Mouse (Mus musculus) CH12.LX (cell line): ENCODE measurements around the gene Acot7. TPM values are rescaled to one million over a fixed set of nuclear protein-coding genes. Genes with fewer than 3 reads are reported as not detected.

Experiments used
- DNase-seq: peaks from one replicate; pipeline ENCODE4 v3.0.0-alpha.2; 2013; ENCODE audit errors: extremely low read depth
- H3K27ac ChIP-seq: 2 replicates; pipeline ENCODE4 v1.5.1; 2012; ENCODE audit warnings: low read depth, mild to moderate bottlenecking, control low read depth, moderate library complexity; ENCODE audit not compliant: insufficient read depth
- H3K27me3 ChIP-seq: replicated peaks from 2 replicates; pipeline ENCODE3; 2012; ENCODE audit warnings: inconsistent platforms
- H3K36me3 ChIP-seq, 2 experiments: replicated peaks in 1 of 2; 2 replicates each; pipeline versions ENCODE3 to v1.6.1; 2012; ENCODE audit warnings: inconsistent platforms in 1 of 2, low read length in 1 of 2, mild to moderate bottlenecking in 1 of 2, mixed read lengths in 1 of 2, moderate library complexity in 1 of 2; ENCODE audit not compliant: control insufficient read depth in 1 of 2, insufficient read depth in 1 of 2
- H3K4me1 ChIP-seq, 2 experiments: 2 replicates each; pipeline ENCODE4 v1.6.1; 2012; ENCODE audit warnings: inconsistent platforms in 1 of 2, moderate library complexity in 1 of 2; ENCODE audit not compliant: insufficient read depth in 2 of 2, control insufficient read depth in 1 of 2
- H3K4me2 ChIP-seq: 2 replicates; pipeline ENCODE4 v1.6.1; 2012; ENCODE audit warnings: low read depth, mild to moderate bottlenecking, control low read depth; ENCODE audit not compliant: poor library complexity, insufficient read depth, severe bottlenecking
- H3K4me3 ChIP-seq, 3 experiments: fragments of 150-350 bp in 1 of 3; sonication (generic) in 1 of 3; replicated peaks in 1 of 3; 2 replicates each; pipeline versions ENCODE3 to v1.5.1; 2011 to 2012; ENCODE audit warnings: low read depth in 2 of 3, low read length in 2 of 3, mild to moderate bottlenecking in 2 of 3, moderate library complexity in 2 of 3, control low read depth in 1 of 3, improper control_type of control experiment in 1 of 3, inconsistent platforms in 1 of 3, mixed read lengths in 1 of 3; ENCODE audit not compliant: poor library complexity in 1 of 3
- H3K79me2 ChIP-seq: replicated peaks from 2 replicates; pipeline ENCODE4 v1.6.1; 2012; ENCODE audit warnings: mild to moderate bottlenecking, moderate library complexity; ENCODE audit not compliant: control insufficient read depth, poor library complexity, insufficient read depth, severe bottlenecking; ENCODE audit errors: extremely low read depth
- H3K9ac ChIP-seq: 2 replicates; pipeline ENCODE4 v1.6.1; 2012; ENCODE audit warnings: low read depth, mild to moderate bottlenecking, control low read depth, moderate library complexity; ENCODE audit not compliant: insufficient read depth
- H3K9me3 ChIP-seq: replicated peaks from 2 replicates; pipeline ENCODE3; 2012; ENCODE audit warnings: low read length, inconsistent platforms, mixed read lengths
- CHD2 ChIP-seq: IDR thresholded peaks from 2 replicates; pipeline ENCODE4 v1.6.1; 2011; ENCODE audit warnings: low read length, improper control_type of control experiment
- E2F4 ChIP-seq: IDR thresholded peaks from 2 replicates; pipeline ENCODE4 v1.6.1; 2011; ENCODE audit warnings: low read depth, low read length, improper control_type of control experiment; ENCODE audit not compliant: insufficient replicate concordance
- ELF1 ChIP-seq: IDR thresholded peaks from 2 replicates; pipeline ENCODE4 v1.6.1; 2014; ENCODE audit warnings: low read depth, mild to moderate bottlenecking, inconsistent platforms, low read length, improper control_type of control experiment
- EP300 ChIP-seq: IDR thresholded peaks from 2 replicates; pipeline ENCODE4 v1.6.1; 2011; ENCODE audit warnings: low read length, improper control_type of control experiment
- ETS1 ChIP-seq: conservative IDR thresholded peaks from 2 replicates; pipeline ENCODE4 v1.6.1; 2012; ENCODE audit warnings: low read depth, mild to moderate bottlenecking, inconsistent platforms, low read length, improper control_type of control experiment, moderate library complexity
- KAT2A ChIP-seq: IDR thresholded peaks from 2 replicates; pipeline ENCODE4 v1.6.1; 2012; ENCODE audit warnings: low read length, improper control_type of control experiment, inconsistent platforms; ENCODE audit not compliant: insufficient replicate concordance
- MAZ ChIP-seq: IDR thresholded peaks from 2 replicates; pipeline ENCODE4 v1.6.1; 2012; ENCODE audit warnings: low read depth, mild to moderate bottlenecking, inconsistent platforms, low read length, improper control_type of control experiment, moderate library complexity
- MEF2A ChIP-seq: IDR thresholded peaks from 2 replicates; pipeline ENCODE4 v1.6.1; 2014; ENCODE audit warnings: low read depth, mild to moderate bottlenecking, inconsistent platforms, low read length, improper control_type of control experiment, borderline replicate concordance
- MYC ChIP-seq: IDR thresholded peaks from 2 replicates; pipeline ENCODE4 v1.6.1; 2011; ENCODE audit warnings: low read depth, mild to moderate bottlenecking, improper control_type of control experiment, low read length
- NELFE ChIP-seq: IDR thresholded peaks from 2 replicates; pipeline ENCODE4 v1.6.1; 2011; ENCODE audit warnings: low read depth, low read length, improper control_type of control experiment
- RAD21 ChIP-seq: IDR thresholded peaks from 2 replicates; pipeline ENCODE4 v1.6.1; 2011; ENCODE audit warnings: low read depth, mild to moderate bottlenecking, low read length, improper control_type of control experiment, moderate library complexity
- RCOR1 ChIP-seq: conservative IDR thresholded peaks from 2 replicates; pipeline ENCODE4 v1.6.1; 2012; ENCODE audit warnings: low read depth, mild to moderate bottlenecking, inconsistent platforms, low read length, improper control_type of control experiment
- SMC3 ChIP-seq: IDR thresholded peaks from 2 replicates; pipeline ENCODE4 v1.6.1; 2011; ENCODE audit warnings: low read depth, low read length, improper control_type of control experiment
- TBP ChIP-seq: conservative IDR thresholded peaks from 2 replicates; pipeline ENCODE4 v1.6.1; 2011; ENCODE audit warnings: low read depth, low read length, improper control_type of control experiment
- ZNF384 ChIP-seq: IDR thresholded peaks from 2 replicates; pipeline ENCODE4 v1.6.1; 2012; ENCODE audit warnings: low read depth, low read length, improper control_type of control experiment, inconsistent platforms
- dilution Hi-C: fragments of 300-500 bp; cut with MboI; formaldehyde crosslinking; loops from 2 replicates; pipeline ENCODE4 v1.14.3; 2020; ENCODE audit warnings: low sequenced_read_pairs; ENCODE audit not compliant: extremely low pct_unique_long_range_greater_than_20kb, extremely low pct_ligation_motif_present
- in situ Hi-C: fragments of 300-500 bp; cut with MboI; formaldehyde crosslinking; loops from 3 replicates; pipeline ENCODE4 v1.14.3; 2019; ENCODE audit warnings: low sequenced_read_pairs, low pct_ligation_motif_present, low pct_unique_long_range_greater_than_20kb, mixed read lengths
- polyA plus RNA-seq: library from polyadenylated mRNA; unstranded; fragments of >175 nt; gene quantifications from 2 replicates; pipeline ENCODE4 v1.2.1, GENCODE M21; 2012; ENCODE audit warnings: low read depth; ENCODE audit not compliant: insufficient read length
- total RNA-seq, 2 experiments: library from RNA; depleted of rRNA; stranded (reverse); fragments of 300-350 nt in 1 of 2; fragments of >200 nt in 1 of 2; gene quantifications; 2 replicates each; pipeline ENCODE4 v1.2.3; 2012 to 2014

Gene Acot7
- total and polyA plus RNA-seq, 3 experiments: 29.0 to 71.1 (median 61.6) TPM

DNA sequence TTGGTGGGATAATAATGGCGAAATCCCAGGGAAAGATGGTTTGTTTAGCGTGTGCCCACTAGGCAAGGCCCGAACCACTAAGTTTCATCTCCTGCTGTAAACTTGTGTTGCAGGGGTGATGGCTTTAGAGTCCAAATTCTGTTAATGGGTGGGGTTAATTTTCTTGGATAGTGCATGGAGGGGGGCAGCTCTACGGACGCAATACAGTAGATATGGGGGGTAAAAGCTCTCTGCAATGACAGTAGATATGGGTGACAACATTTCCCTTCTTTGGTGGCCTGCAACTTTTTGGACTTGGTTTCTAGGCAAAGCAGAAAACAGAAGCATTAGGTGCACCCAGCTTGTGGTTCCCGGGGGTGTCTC lies 779 bp upstream of the Acot7 start:
- no peak for TF ChIP-seq RAD21
- TF ChIP-seq MYC: no peak
- TF ChIP-seq NELFE: no peak
- no peak for TF ChIP-seq MEF2A
- TF ChIP-seq KAT2A: no peak
- no peak for TF ChIP-seq E2F4
- TF ChIP-seq RCOR1: no peak
- TF ChIP-seq SMC3: no peak
- Histone ChIP-seq H3K36me3 (peaks cover 4 to 20% of the 10 kb centered on the region in 2 experiments), H3K27me3 (no peaks in the 10 kb centered on the region), H3K9ac (peak overlapping the region; percentile 62), H3K79me2 (peaks cover 13% of the 10 kb centered on the region; the same call in 1 of the 2 replicates), H3K9me3 (peaks cover 4% of the 10 kb centered on the region), H3K27ac (no peak overlapping the region), H3K4me3 (peak overlapping the region; percentile 50 to 86 (median 72)), H3K4me2 (peak overlapping the region; percentile 24), H3K4me1 (peaks cover 0 to 31% of the 10 kb centered on the region in 2 experiments; a peak in 3 of 4 replicates)
- in situ Hi-C loops (loop anchor here (5.0 to 10.0 kb wide), 2 partner anchors 35 to 258 kb away; no protein-coding TSS in a partner anchor), dilution Hi-C loops (no loop called here)
- DNase-seq: no peak

DNA sequence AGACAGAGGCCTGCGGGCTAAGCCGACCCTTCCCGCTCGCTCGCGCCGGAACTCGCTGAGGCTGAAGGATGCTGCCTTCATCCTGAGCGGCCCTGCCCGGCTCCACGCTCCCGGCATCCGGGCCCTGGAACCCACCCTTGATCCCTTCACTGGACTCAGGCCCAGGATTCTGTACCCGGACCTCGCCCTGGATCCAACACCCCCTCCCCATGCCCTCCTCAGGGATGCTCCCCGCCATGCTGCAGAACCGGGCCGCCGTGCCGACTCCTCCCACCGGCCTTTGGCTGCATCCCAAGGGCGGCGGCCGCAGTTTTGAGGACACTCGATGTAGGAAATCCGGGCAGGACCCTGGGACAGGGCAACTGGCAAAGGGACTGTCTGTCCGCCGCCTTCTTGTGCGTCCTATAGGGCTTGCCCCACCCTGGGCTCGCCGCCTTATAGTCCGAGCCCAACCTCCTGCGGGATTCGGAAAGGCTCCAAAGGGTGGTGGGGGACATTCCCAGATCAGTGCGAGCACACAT lies 470 bp downstream of the Acot7 start:
- no peak for TF ChIP-seq CHD2
- TF ChIP-seq EP300: no peak
- TF ChIP-seq MAZ: no peak
- TF ChIP-seq MEF2A: no peak
- no peak for TF ChIP-seq ZNF384
- no peak for TF ChIP-seq ELF1
- no peak for TF ChIP-seq SMC3
- TF ChIP-seq ETS1: no peak
- no peak for TF ChIP-seq TBP
- Histone ChIP-seq H3K4me1 (peaks cover 0 to 31% of the 10 kb centered on the region in 2 experiments; a peak in 3 of 4 replicates), H3K27me3 (no peaks in the 10 kb centered on the region), H3K4me2 (peak overlapping the region; percentile 89), H3K4me3 (peak overlapping the region; percentile 77 to 87 (median 86)), H3K79me2 (peaks cover 13% of the 10 kb centered on the region; the same call in 1 of the 2 replicates), H3K9me3 (peaks cover 3% of the 10 kb centered on the region), H3K27ac (no peak overlapping the region), H3K36me3 (peaks cover 4 to 30% of the 10 kb centered on the region in 2 experiments), H3K9ac (peak overlapping the region; percentile 51)
- dilution Hi-C loops (no loop called here), in situ Hi-C loops (loop anchor here (5.0 to 10.0 kb wide), 2 partner anchors 34 to 256 kb away; no protein-coding TSS in a partner anchor)
- DNase-seq: no peak
